Mouse (Mus musculus): ENCODE measurements around the gene Peli2. TPM values are rescaled to one million over a fixed set of nuclear protein-coding genes. Genes with fewer than 3 reads are reported as not detected.
"Not testable (repeated sequence)": the region's sequence is repeated elsewhere in the genome, so short reads cannot be mapped to it uniquely, and the experiment has no call there.

The Peli2 gene
- total RNA-seq (2021): 10 to 100 TPM; 14.0 to 17.0 TPM
- long read RNA-seq, experiment 1, full-length matches to known transcripts: 1 of 4 reads
- long read RNA-seq, experiment 1, partial matches to known transcripts: 1 of 4 reads
- long read RNA-seq, experiment 1, other reads (novel, unspliced or antisense): 2 of 4 reads
- long read RNA-seq, experiment 2, full-length matches to known transcripts: 2 of 8 reads
- long read RNA-seq, experiment 2, partial matches to known transcripts: 1 of 8 reads
- long read RNA-seq, experiment 2, other reads (novel, unspliced or antisense): 5 of 8 reads

GRCm38 (mm10) chr14:48120752-48121528 is at the start of gene Peli2:
TSS of gene Peli2 (plus strand) at chr14:48120823.
- DNase-seq: peak; percentile 65 to 69
- intact Hi-C loops (cut with DNase I): no loop called here

DNA sequence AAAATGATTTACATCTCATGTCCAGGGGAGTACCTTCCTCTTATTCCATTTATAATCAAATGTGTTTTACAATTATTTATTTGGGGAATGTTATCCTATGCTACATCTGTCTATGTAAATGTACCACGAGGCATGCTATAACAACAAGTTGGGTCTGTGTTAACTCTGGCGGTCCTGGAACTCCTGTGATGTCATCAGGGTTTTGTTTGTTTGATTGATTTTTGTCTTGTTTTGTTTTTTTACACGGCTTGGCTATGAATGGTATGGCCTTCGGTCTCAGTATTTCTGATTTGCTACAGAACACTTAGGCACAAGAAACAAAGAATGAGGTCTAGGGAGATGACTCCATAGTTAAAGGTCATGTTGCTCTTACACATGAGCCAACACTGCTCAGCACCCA is 48.5 kb upstream of the Peli2 start:
- intact Hi-C loops (cut with DNase I): no loop called here

DNA sequence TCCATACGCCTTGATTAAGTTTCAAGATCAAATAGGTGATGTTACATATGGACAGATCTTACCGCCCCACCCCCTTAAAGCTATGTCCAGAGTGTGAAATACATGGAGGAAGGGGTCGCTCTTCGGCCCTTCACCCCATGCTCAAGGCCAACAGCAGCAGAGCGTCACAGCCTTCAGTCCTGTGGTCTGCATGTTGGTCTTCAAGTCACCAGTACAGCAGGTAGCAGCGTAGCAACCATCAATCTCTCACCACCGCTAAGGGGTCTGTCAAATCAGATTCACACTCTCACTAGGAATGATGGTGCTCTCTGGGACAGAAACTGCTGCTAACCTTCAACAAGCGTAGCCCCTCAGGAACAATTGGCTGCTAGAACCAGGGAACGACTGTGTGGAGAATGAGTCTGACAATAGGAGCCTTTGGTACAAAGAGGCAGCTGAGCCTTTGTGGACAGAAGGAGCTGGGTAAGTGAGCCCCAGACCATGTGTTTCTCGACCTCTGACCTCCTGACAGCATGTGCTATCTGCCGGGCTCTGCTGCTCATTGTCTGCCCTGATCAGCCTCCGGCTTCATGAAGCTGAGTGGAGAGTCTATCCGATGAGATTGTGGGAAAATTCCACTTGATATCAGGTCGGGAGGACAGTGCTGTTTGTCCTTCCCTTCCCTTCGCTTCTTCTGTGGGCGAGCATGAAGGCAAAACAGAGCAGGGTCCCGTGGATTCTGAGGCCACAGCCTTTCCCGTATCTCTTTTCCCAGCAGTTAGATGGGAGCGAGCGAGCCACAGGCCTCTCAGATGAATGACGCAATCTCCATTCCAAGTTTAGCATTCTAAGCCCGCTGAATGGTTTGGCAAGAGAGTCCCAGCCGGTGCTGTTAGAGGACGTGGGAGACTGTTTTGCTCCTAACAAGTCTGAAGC is 47.1 kb upstream of the Peli2 start:
- intact Hi-C loops (cut with DNase I): no loop called here
- peak; percentile 17 to 48 for DNase-seq

More for the DNA sequence above, 48.5 kb upstream of the Peli2 start:
- no peak for DNase-seq

- intact Hi-C loops (cut with DNase I); DNase-seq: not testable (repeated sequence)
Measured at GRCm38 (mm10) chr14:48079574-48079973, 41.0 kb upstream of the Peli2 start.

DNA sequence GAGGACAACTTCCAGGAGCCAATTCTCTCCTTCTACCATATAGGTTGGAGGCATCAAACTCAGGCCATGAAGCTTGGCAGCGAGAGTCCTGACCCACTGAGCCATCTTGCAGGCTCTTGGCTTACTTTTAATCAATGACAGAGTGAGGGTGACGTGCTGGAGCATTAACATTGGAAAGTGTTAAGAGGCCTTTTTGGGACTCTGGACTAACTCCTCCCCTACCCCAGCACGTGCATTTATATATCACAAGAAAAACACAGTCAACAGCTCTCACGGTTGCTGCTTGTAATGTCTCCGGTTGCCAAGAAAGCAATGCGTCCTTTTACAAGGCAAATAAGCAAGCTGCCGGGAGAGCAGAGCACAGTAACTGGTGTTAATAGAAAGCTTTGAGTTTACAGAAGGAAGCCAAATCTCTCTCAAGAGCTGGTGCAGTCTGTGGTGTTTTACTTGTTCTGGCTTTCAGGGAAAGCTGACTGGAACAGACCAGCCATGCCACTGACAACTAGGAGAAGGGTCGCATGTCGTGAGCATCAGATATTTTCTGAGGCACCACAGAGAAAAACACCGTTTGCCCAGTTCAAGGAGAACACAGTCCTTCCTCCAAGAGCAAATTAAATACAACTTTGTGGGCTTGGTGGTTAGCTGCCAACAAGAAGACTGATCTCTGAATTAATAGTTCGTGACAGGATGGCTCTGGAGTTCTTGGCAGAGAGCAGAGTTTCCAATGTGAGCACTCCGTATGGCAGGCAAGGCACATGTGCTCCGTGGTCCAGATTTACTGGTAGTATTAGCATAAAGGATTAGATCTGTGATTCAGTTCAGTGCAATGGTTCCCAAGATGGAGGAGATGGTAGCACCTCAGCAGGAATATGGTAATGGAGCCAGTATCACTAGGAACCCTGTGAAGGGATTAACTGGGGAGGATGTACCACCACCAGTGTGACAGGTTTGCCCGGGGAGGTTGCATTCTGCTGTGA is 36.5 kb upstream of the Peli2 start:
- intact Hi-C loops (cut with DNase I): no loop called here
- DNase-seq: no peak

DNA sequence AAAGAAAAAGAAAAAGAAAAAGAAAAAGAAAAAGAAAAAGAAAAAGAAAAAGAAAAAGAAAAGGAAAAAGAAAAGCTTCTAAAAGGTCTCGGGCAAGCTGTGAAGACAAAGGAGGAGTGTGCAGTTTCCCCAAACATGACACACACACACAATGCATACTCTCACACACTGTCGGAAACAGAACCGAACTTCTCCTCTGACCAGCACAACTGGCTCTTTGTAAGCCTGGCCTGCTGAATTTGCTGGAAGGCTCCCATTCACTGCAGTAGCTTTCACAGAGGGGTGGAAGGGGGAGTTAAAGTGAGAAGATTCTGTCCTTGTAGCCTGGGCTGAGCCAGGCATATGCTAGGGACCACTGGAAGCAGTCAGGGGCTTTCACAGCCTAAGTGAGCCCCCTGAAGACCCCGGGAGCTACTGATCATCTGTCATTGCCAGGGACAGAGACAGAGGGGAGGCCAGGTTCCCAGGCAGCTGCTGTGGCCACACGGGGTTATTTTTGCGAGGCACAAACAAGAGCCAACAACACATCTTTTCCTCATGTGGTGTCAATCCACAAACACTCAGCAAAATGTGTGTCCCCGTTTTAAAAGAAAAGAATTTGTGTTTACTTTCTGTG is 33.8 kb upstream of the Peli2 start:
- no peak for DNase-seq
- intact Hi-C loops (cut with DNase I): no loop called here

- intact Hi-C loops (cut with DNase I): no loop called here
- DNase-seq: no peak
Measured at GRCm38 (mm10) chr14:48087298-48087830, 33.3 kb upstream of the Peli2 start.

- intact Hi-C loops (cut with DNase I): no loop called here
- no peak for DNase-seq
Measured at GRCm38 (mm10) chr14:48090465-48090864, 30.2 kb upstream of the Peli2 start.

DNA sequence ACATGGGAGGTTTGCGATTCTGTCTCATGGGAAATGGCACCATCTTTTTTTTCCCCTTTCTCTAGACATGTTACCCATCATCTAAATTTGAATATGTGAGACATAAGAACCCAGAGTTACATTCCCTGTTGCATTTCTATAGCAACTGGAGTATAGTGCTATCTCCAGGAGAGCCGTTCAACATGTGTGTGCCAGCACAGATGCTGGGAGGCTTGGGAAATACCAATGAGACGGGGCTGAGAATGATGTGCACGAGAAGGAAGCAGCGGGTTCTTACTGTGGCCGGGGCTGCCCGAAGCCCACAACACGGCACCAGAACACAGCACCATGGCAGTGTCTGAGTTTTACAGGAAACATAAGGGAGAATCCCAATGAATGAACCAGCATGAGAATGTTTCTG is 29.5 kb upstream of the Peli2 start:
- intact Hi-C loops (cut with DNase I): no loop called here
- no peak for DNase-seq

- intact Hi-C loops (cut with DNase I): no loop called here
- no peak for DNase-seq
Measured at GRCm38 (mm10) chr14:48098253-48098652, 22.4 kb upstream of the Peli2 start.

DNA sequence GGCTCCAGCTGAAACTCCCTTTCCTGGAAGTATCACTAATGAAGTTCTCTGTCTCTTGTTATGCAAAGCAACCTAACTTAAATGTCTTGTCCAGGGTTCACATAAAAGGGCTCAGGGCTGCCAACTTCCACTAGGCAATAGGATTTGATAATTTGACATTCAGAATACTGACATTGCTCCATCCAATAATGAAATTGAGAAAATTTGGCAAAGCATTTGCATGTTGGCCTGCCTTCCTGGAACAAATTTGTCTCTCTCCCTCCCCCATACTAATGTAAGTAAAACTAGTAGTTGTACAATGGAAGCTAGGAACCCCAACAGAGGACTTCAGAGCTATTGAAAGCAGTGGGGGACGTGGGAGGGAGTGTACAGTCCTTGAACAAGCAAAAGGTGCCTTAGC is 21.3 kb upstream of the Peli2 start:
- DNase-seq: no peak
- intact Hi-C loops (cut with DNase I): no loop called here

- DNase-seq: no peak
- intact Hi-C loops (cut with DNase I): no loop called here
Measured at GRCm38 (mm10) chr14:48106453-48106852, 14.2 kb upstream of the Peli2 start.

GRCm38 (mm10) chr14:48117986-48118385 is 2.6 kb upstream of the Peli2 start:
- DNase-seq: no peak
- intact Hi-C loops (cut with DNase I): no loop called here

GRCm38 (mm10) chr14:48119012-48119647 is 1.5 kb upstream of the Peli2 start:
- intact Hi-C loops (cut with DNase I): no loop called here
- DNase-seq: no peak

DNA sequence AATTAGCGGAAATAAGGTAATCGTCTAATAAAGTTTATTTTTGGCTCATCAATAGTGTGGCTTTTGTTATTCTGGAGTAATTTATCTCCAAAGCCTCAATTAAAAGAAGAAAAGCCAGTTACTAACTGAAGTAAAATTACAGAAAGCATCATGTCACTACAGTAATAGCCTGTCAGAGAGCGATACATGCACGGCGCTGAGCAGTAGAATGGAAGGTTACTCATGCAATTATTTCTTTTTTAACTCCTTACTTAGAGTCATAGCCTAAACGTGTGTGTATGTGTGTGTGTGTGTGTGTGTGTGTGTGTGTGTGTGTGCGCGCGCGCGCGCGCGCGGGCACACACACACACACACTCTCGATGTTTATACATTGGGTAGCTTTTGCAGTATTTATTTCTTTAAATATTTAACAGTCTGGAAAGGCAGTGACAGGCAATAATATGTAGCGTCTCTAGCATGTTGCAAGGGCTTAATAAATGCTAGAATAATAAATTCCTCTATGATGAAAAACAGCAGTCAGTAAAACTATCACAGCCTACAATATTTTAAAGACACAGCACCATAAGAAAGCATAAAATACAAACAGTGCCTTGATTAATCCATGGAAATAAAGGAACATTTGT is 864 bp upstream of the Peli2 start:
- intact Hi-C loops (cut with DNase I): no loop called here
- DNase-seq: no peak

DNA sequence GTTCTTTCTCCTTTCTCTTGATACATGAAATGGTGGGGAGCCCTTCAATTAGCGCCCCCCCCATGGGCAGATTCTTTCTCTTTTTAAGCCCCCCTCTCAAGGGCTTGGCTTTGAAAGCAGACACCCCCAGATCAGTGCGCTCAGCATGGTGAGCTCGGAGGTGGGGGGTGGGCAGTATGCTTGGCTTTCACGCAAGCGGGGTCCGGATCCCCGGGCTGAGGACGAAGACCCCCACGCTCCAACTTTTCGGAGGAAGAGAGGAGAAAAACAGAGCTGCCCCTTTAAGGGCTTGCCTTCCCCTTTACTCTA is 226 bp upstream of the Peli2 start:
- DNase-seq: peak in 1 of 2 experiments; percentile 34
- intact Hi-C loops (cut with DNase I): no loop called here

- intact Hi-C loops (cut with DNase I): no loop called here
- no peak for DNase-seq
Measured at GRCm38 (mm10) chr14:48121529-48122517, 1.2 kb downstream of the Peli2 start.

Measured in gastrocnemius, postnatal 36 days (tissue).